Mouse (Mus musculus): ENCODE measurements at regions not wholly inside any gene's neighbourhood (a gene's known extent, or its start where the extent isn't known, plus 50 kb on each side); places are given as distances from the start of the nearest gene placed in this dataset.

GRCm38 (mm10) chr2:123806370-123806769 lies 283.4 kb upstream of the Sema6d start:
- Histone ChIP-seq H3K4me3 (ENCODE audit: low read length) (no peak overlapping the region), H3K9ac (ENCODE audit: low read length) (no peak overlapping the region), H3K9me3 (ENCODE audit: control insufficient read depth, low read length) (no peaks in the 10 kb centered on the region), H3K27ac (ENCODE audit: low read length) (no peak overlapping the region), H3K4me2 (ENCODE audit: low read depth, low read length) (no peak overlapping the region), H3K36me3 (ENCODE audit: control insufficient read depth, insufficient read depth, low read length) (no peaks in the 10 kb centered on the region), H3K27me3 (ENCODE audit: control insufficient read depth, insufficient read depth, low read depth, low read length) (no peaks in the 10 kb centered on the region), H3K4me1 (replicated peaks; ENCODE audit: control insufficient read depth, insufficient read depth, low read length) (no peaks in the 10 kb centered on the region)
- 70% methylated on average over 2 of the region's 2 CpGs for WGBS
- ATAC-seq (ENCODE audit: low read depth) = no peak

GRCm38 (mm10) chr2:123813182-123813949 lies 276.4 kb upstream of the Sema6d start:
- WGBS = 61% methylated on average over 15 of the region's 15 CpGs
- Histone ChIP-seq H3K36me3 (ENCODE audit: control insufficient read depth, insufficient read depth, low read length) (no peaks in the 10 kb centered on the region), H3K27me3 (ENCODE audit: control insufficient read depth, insufficient read depth, low read depth, low read length) (no peaks in the 10 kb centered on the region), H3K27ac (ENCODE audit: low read length) (no peak overlapping the region), H3K4me1 (replicated peaks; ENCODE audit: control insufficient read depth, insufficient read depth, low read length) (no peaks in the 10 kb centered on the region), H3K4me3 (ENCODE audit: low read length) (no peak overlapping the region), H3K9me3 (ENCODE audit: control insufficient read depth, low read length) (no peaks in the 10 kb centered on the region), H3K4me2 (ENCODE audit: low read depth, low read length) (no peak overlapping the region), H3K9ac (ENCODE audit: low read length) (no peak overlapping the region)
- no peak for ATAC-seq (ENCODE audit: low read depth)

- Histone ChIP-seq H3K4me2 (ENCODE audit: low read depth, low read length) (no peak overlapping the region), H3K4me3 (ENCODE audit: low read length) (no peak overlapping the region), H3K27me3 (ENCODE audit: control insufficient read depth, insufficient read depth, low read depth, low read length) (no peaks in the 10 kb centered on the region), H3K36me3 (ENCODE audit: control insufficient read depth, insufficient read depth, low read length) (no peaks in the 10 kb centered on the region), H3K27ac (ENCODE audit: low read length) (no peak overlapping the region), H3K9ac (ENCODE audit: low read length) (no peak overlapping the region), H3K9me3 (ENCODE audit: control insufficient read depth, low read length) (no peaks in the 10 kb centered on the region), H3K4me1 (replicated peaks; ENCODE audit: control insufficient read depth, insufficient read depth, low read length) (no peaks in the 10 kb centered on the region)
- no peak for ATAC-seq (ENCODE audit: low read depth)
- WGBS = 32% methylated on average over 3 of the region's 3 CpGs
These were observed 275.8 kb upstream of the Sema6d start for GRCm38 (mm10) chr2:123813950-123814337.

GRCm38 (mm10) chr2:123816627-123817026 lies 273.1 kb upstream of the Sema6d start:
- Histone ChIP-seq H3K4me2 (ENCODE audit: low read depth, low read length) (no peak overlapping the region), H3K36me3 (ENCODE audit: control insufficient read depth, insufficient read depth, low read length) (no peaks in the 10 kb centered on the region), H3K4me1 (replicated peaks; ENCODE audit: control insufficient read depth, insufficient read depth, low read length) (no peaks in the 10 kb centered on the region), H3K9me3 (ENCODE audit: control insufficient read depth, low read length) (no peaks in the 10 kb centered on the region), H3K27ac (ENCODE audit: low read length) (no peak overlapping the region), H3K4me3 (ENCODE audit: low read length) (no peak overlapping the region), H3K27me3 (ENCODE audit: control insufficient read depth, insufficient read depth, low read depth, low read length) (no peaks in the 10 kb centered on the region), H3K9ac (ENCODE audit: low read length) (no peak overlapping the region)
- ATAC-seq (ENCODE audit: low read depth) = no peak
- 76% methylated on average over 2 of the region's 2 CpGs for WGBS

GRCm38 (mm10) chr2:123833540-123834136 lies 256.1 kb upstream of the Sema6d start:
- no peak overlapping the region for H3K4me2 ChIP-seq (ENCODE audit: low read depth, low read length)
- no peaks in the 10 kb centered on the region for H3K36me3 ChIP-seq (ENCODE audit: control insufficient read depth, insufficient read depth, low read length)
- no peak for ATAC-seq (ENCODE audit: low read depth)
- no peaks in the 10 kb centered on the region for H3K9me3 ChIP-seq (ENCODE audit: control insufficient read depth, low read length)
- H3K27ac ChIP-seq (ENCODE audit: low read length) = no peak overlapping the region
- H3K4me3 ChIP-seq (ENCODE audit: low read length) = no peak overlapping the region
- no peak overlapping the region for H3K9ac ChIP-seq (ENCODE audit: low read length)
- no peaks in the 10 kb centered on the region for H3K27me3 ChIP-seq (ENCODE audit: control insufficient read depth, insufficient read depth, low read depth, low read length)
- H3K4me1 ChIP-seq (replicated peaks; ENCODE audit: control insufficient read depth, insufficient read depth, low read length) = no peaks in the 10 kb centered on the region
- 51% methylated on average over 1 of the region's 1 CpGs for WGBS
